9 mouse cellular contexts compared by ENCODE assay signal in genomic region chr10:81303258-81303657, GRCm38 (mm10). TPM values are rescaled to one million over a fixed set of nuclear protein-coding genes. Genes with fewer than 3 reads are reported as not detected.
DNase-seq lines count a peak whose midpoint lies in the region; ATAC-seq and TF ChIP-seq lines count a peak whose summit lies in the region.
"Had no signal": no experiment of that assay in that cellular context is flagged by ENCODE, and none has a peak within 500 bp of the region (broad histone marks: within the 10 kb centered on the region; RNA-seq: fewer than 3 reads in every experiment).

No protein-coding gene starts in this region.

- H3K36me3 ChIP-seq in midbrain, embryonic 10.5 days, result peaks cover 52% of the 10 kb centered on the region
- peaks cover 26% of the 10 kb centered on the region for H3K36me3 ChIP-seq in midbrain, embryonic 14.5 days (ENCODE audit: control insufficient read depth, insufficient read depth, low read length)
- no peaks in the 10 kb centered on the region for H3K36me3 ChIP-seq in myocyte (ENCODE audit: control insufficient read depth, insufficient read depth)

- H3K9ac ChIP-seq in midbrain, embryonic 14.5 days (replicated peaks; ENCODE audit: low read length), result no peak overlapping the region; the same call in 1 of the 2 replicates

- H3K9me3 ChIP-seq in midbrain, embryonic 10.5 days (replicated peaks), result no peaks in the 10 kb centered on the region
- no peaks in the 10 kb centered on the region for H3K9me3 ChIP-seq in midbrain, embryonic 14.5 days (ENCODE audit: control insufficient read depth, low read length)

- ATAC-seq in midbrain, embryonic 14.5 days (ENCODE audit: low FRiP score, low TSS enrichment), result no peak
- ATAC-seq in inflammation-experienced regulatory T-cells, adult 6 months, result peak; percentile 20

- peak overlapping the region; percentile 20; the same call in 1 of the 2 replicates for H3K4me3 ChIP-seq in midbrain, embryonic 10.5 days
- H3K4me3 ChIP-seq in midbrain, embryonic 14.5 days (replicated peaks; ENCODE audit: low read depth, low read length), result no peak overlapping the region
- no peak overlapping the region for H3K4me3 ChIP-seq in myocyte

- TF ChIP-seq POLR2A in myocyte (IDR thresholded peaks at IDR 0.05; ENCODE audit: insufficient read length, low read depth), result no peak

- H3ac ChIP-seq in myocyte (ENCODE audit: control insufficient read depth, insufficient read length), result no peak overlapping the region

- H3K27me3 ChIP-seq in midbrain, embryonic 10.5 days (ENCODE audit: low read depth, poor library complexity, severe bottlenecking), result no peaks in the 10 kb centered on the region
- H3K27me3 ChIP-seq in midbrain, embryonic 14.5 days (ENCODE audit: control insufficient read depth, insufficient read depth, low read length), result no peaks in the 10 kb centered on the region
- no peaks in the 10 kb centered on the region for H3K27me3 ChIP-seq in myocyte (ENCODE audit: control insufficient read depth, insufficient read depth, insufficient read length)

- H3K4me2 ChIP-seq in midbrain, embryonic 14.5 days (ENCODE audit: low read length), result no peak overlapping the region
- peak overlapping the region; percentile 40 for H3K4me2 ChIP-seq in myocyte (ENCODE audit: low read depth)

- H3K4me1 ChIP-seq in midbrain, embryonic 10.5 days, result peaks cover 58% of the 10 kb centered on the region
- H3K4me1 ChIP-seq in midbrain, embryonic 14.5 days (ENCODE audit: control insufficient read depth, insufficient read depth, low read length), result no peaks in the 10 kb centered on the region

- H3K79me2 ChIP-seq in myocyte (ENCODE audit: control insufficient read depth, insufficient read depth), result peaks cover 18% of the 10 kb centered on the region

- 79% methylated on average over 10 of the region's 10 CpGs for WGBS in midbrain, embryonic 10.5 days
- WGBS in midbrain, embryonic 14.5 days, result 79% methylated on average over 10 of the region's 10 CpGs

- intact Hi-C loops in heart, postnatal 14 days (cut with DNase I), result no loop called here

- H3K27ac ChIP-seq in midbrain, embryonic 10.5 days (replicated peaks), result peak overlapping the region; percentile 67; the same call in 1 of the 2 replicates
- H3K27ac ChIP-seq in midbrain, embryonic 14.5 days (replicated peaks; ENCODE audit: low read depth, low read length), result no peak overlapping the region

- DNase-seq in heart, adult 11 months, result peak; percentile 96
- no peak for DNase-seq in heart, postnatal 14 days
- no peak for DNase-seq in midbrain, embryonic 10.5 days (ENCODE audit: low spot score)
- no peak for DNase-seq in midbrain, embryonic 14.5 days
- no peak for DNase-seq in embryo, embryonic 10 days (ENCODE audit: low spot score)
- DNase-seq in urinary bladder, postnatal 36 days (ENCODE audit: low spot score in 2 of 2), result no peak
- DNase-seq: adrenal gland, postnatal 25 days had no signal

TF ChIP-seq in myocyte, 11 proteins besides CTCF, POLR2A, EP300 and RAD21:
- TF ChIP-seq USF1 (IDR thresholded peaks at IDR 0.05; ENCODE audit: low read depth) (no peak), REST (IDR thresholded peaks at IDR 0.05; ENCODE audit: insufficient read depth, insufficient read length) (no peak), MAX (IDR thresholded peaks at IDR 0.05; ENCODE audit: low read depth) (no peak), E2F4 (IDR thresholded peaks at IDR 0.05; ENCODE audit: insufficient read depth) (no peak), MYOD1 (IDR thresholded peaks at IDR 0.05; ENCODE audit: control insufficient read depth in 1 of 3, insufficient read length in 2 of 3, low read depth in 2 of 3) (no peak), TCF3 (IDR thresholded peaks at IDR 0.05; ENCODE audit: insufficient read length, low read depth) (no peak), CEBPB (IDR thresholded peaks at IDR 0.05; ENCODE audit: insufficient read depth, poor library complexity, severe bottlenecking) (no peak), MYOG (IDR thresholded peaks at IDR 0.05; ENCODE audit: control insufficient read depth in 1 of 3, insufficient read depth in 1 of 3, insufficient read length in 2 of 3, low read depth in 2 of 3) (no peak), POLR2AphosphoS2 (IDR thresholded peaks at IDR 0.05; ENCODE audit: insufficient read length, low read depth) (no peak), SRF (IDR thresholded peaks at IDR 0.05; ENCODE audit: control insufficient read depth, insufficient read length, low read depth) (no peak), TCF12 (IDR thresholded peaks at IDR 0.05; ENCODE audit: insufficient read depth, poor library complexity, severe bottlenecking) (no peak)

RNA-seq across cellular contexts. Expression of gene Pip5k1c, which starts 10.5 kb away (rescaled TPM):
- 10 to 100 TPM; 34.8 to 36.7 TPM for total RNA-seq in heart, postnatal 14 days (2021)
- polyA plus RNA-seq in midbrain, embryonic 10.5 days (2016; fragmentation: Nextera tagmentation; extraction: Ambion mirVana), result 55.0 and 60.8 TPM in 2 replicates
- 102 and 132 TPM in 2 replicates for polyA plus RNA-seq in midbrain, embryonic 14.5 days (2014; fragmentation: Nextera tagmentation; extraction: Ambion mirVana)
- polyA plus RNA-seq in inflammation-experienced regulatory T-cells, adult 6 months (2017; shearing (Covaris generic)), result 10 to 100 TPM; 10.7 to 15.9 (median 14.4) TPM
- 23.3 TPM for polyA plus RNA-seq in myocyte (2012; fragmentation: generic; extraction: Trizol)

RNA-seq across cellular contexts. Expression of gene Tjp3, which starts 11.9 kb away (rescaled TPM):
- total RNA-seq in heart, postnatal 14 days (2021), result under 1 TPM; 0.14 to 0.34 TPM
- 6.5 and 6.9 TPM in 2 replicates for polyA plus RNA-seq in midbrain, embryonic 10.5 days (2016; fragmentation: Nextera tagmentation; extraction: Ambion mirVana)
- 4.4 and 5.7 TPM in 2 replicates for polyA plus RNA-seq in midbrain, embryonic 14.5 days (2014; fragmentation: Nextera tagmentation; extraction: Ambion mirVana)
- polyA plus RNA-seq in inflammation-experienced regulatory T-cells, adult 6 months (2017; shearing (Covaris generic)), result 1 to 10 TPM; 1.7 to 3.2 (median 1.9) TPM
- polyA plus RNA-seq in myocyte (2012; fragmentation: generic; extraction: Trizol), result 0.17 TPM

RNA-seq across cellular contexts. Expression of gene Cactin, which starts 17.6 kb away (rescaled TPM):
- 10 to 100 TPM; 15.6 to 17.8 TPM for total RNA-seq in heart, postnatal 14 days (2021)
- 53.5 and 53.6 TPM in 2 replicates for polyA plus RNA-seq in midbrain, embryonic 10.5 days (2016; fragmentation: Nextera tagmentation; extraction: Ambion mirVana)
- polyA plus RNA-seq in midbrain, embryonic 14.5 days (2014; fragmentation: Nextera tagmentation; extraction: Ambion mirVana), result 22.6 and 22.8 TPM in 2 replicates
- polyA plus RNA-seq in inflammation-experienced regulatory T-cells, adult 6 months (2017; shearing (Covaris generic)), result 1 to 10 TPM; 2.9 to 6.5 (median 4.1) TPM
- polyA plus RNA-seq in myocyte (2012; fragmentation: generic; extraction: Trizol), result 31.3 TPM

RNA-seq across cellular contexts. Expression of gene Tbxa2r, which starts 25.3 kb away (rescaled TPM):
- 1 to 10 TPM; 5.3 to 7.9 TPM for total RNA-seq in heart, postnatal 14 days (2021)
- polyA plus RNA-seq in midbrain, embryonic 10.5 days (2016; fragmentation: Nextera tagmentation; extraction: Ambion mirVana), result 2.9 and 3.3 TPM in 2 replicates
- 2.9 and 3.7 TPM in 2 replicates for polyA plus RNA-seq in midbrain, embryonic 14.5 days (2014; fragmentation: Nextera tagmentation; extraction: Ambion mirVana)
- 10 to 100 TPM in 2 of 3 experiments, 1 to 10 TPM in 1; 10.0 to 21.7 (median 17.0) TPM for polyA plus RNA-seq in inflammation-experienced regulatory T-cells, adult 6 months (2017; shearing (Covaris generic))
- 0.16 TPM for polyA plus RNA-seq in myocyte (2012; fragmentation: generic; extraction: Trizol)

RNA-seq across cellular contexts. Expression of gene Apba3, which starts 36.5 kb away (rescaled TPM):
- total RNA-seq in heart, postnatal 14 days (2021), result 10 to 100 TPM; 85.5 to 97.2 TPM
- 50.5 and 55.5 TPM in 2 replicates for polyA plus RNA-seq in midbrain, embryonic 10.5 days (2016; fragmentation: Nextera tagmentation; extraction: Ambion mirVana)
- 25.1 and 27.5 TPM in 2 replicates for polyA plus RNA-seq in midbrain, embryonic 14.5 days (2014; fragmentation: Nextera tagmentation; extraction: Ambion mirVana)
- polyA plus RNA-seq in inflammation-experienced regulatory T-cells, adult 6 months (2017; shearing (Covaris generic)), result 10 to 100 TPM in 2 of 3 experiments, 1 to 10 TPM in 1; 9.9 to 12.4 (median 12.3) TPM
- polyA plus RNA-seq in myocyte (2012; fragmentation: generic; extraction: Trizol), result 166 TPM
